Mouse (Mus musculus): Measurements from ENCODE around the gene Slc35e3. TPM values are rescaled to one million over a fixed set of nuclear protein-coding genes. Genes with fewer than 3 reads are reported as not detected.

Gene Slc35e3
- total and polyA plus RNA-seq, 3 experiments: 2.2 to 9.7 (median 5.0) TPM

GRCm38 (mm10) chr10:117727518-117728110 lies 18.6 kb downstream of the Slc35e3 start:
- no peak overlapping the region for H3K4me2 ChIP-seq (ENCODE audit: insufficient read depth, low read depth, poor library complexity, severe bottlenecking)
- H3K36me3 ChIP-seq (replicated peaks in 1 of 2; ENCODE audit: control insufficient read depth in 1 of 2, insufficient read depth in 1 of 2, low read length in 1 of 2): no peaks in the 10 kb centered on the region
- TF ChIP-seq MAFK (IDR thresholded peaks at IDR 0.05; ENCODE audit: insufficient replicate concordance, low read length): no peak
- TF ChIP-seq PAX5 (IDR thresholded peaks at IDR 0.05; ENCODE audit: low read length): no peak
- TF ChIP-seq TCF12 (IDR thresholded peaks at IDR 0.05; ENCODE audit: low read depth, low read length): no peak
- TF ChIP-seq UBTF (IDR thresholded peaks at IDR 0.05; ENCODE audit: low read depth, low read length): no peak
- TF ChIP-seq JUN (IDR thresholded peaks at IDR 0.05; ENCODE audit: insufficient read depth, low read depth, low read length): no peak
- no peak for TF ChIP-seq ZMIZ1 (IDR thresholded peaks at IDR 0.05; ENCODE audit: low read depth, low read length)
- TF ChIP-seq MXI1 (IDR thresholded peaks at IDR 0.05; ENCODE audit: low read depth, low read length): no peak
- TF ChIP-seq USF1 (IDR thresholded peaks at IDR 0.05; ENCODE audit: low read depth, low read length): no peak
- H3K4me3 ChIP-seq (replicated peaks in 1 of 3; ENCODE audit: low read depth in 2 of 3, low read length in 2 of 3, poor library complexity in 1 of 3): no peak overlapping the region
- no peaks in the 10 kb centered on the region for H3K27me3 ChIP-seq (replicated peaks)
- no peak for DNase-seq (ENCODE audit: extremely low read depth)
- H3K27ac ChIP-seq (ENCODE audit: insufficient read depth, low read depth): no peak overlapping the region
- in situ Hi-C loops (cut with MboI; ENCODE audit: low pct_ligation_motif_present, low pct_unique_long_range_greater_than_20kb, low sequenced_read_pairs): no loop called here
- H3K9me3 ChIP-seq (replicated peaks; ENCODE audit: low read length): no peaks in the 10 kb centered on the region
- dilution Hi-C loops (cut with MboI; ENCODE audit: extremely low pct_ligation_motif_present, extremely low pct_unique_long_range_greater_than_20kb, low sequenced_read_pairs): no loop called here
- H3K79me2 ChIP-seq (replicated peaks; ENCODE audit: control insufficient read depth, extremely low read depth, insufficient read depth, poor library complexity, severe bottlenecking): no peaks in the 10 kb centered on the region
- H3K9ac ChIP-seq (ENCODE audit: insufficient read depth, low read depth): no peak overlapping the region
- peaks cover 0 to 14% of the 10 kb centered on the region in 2 experiments; a peak in 3 of 4 replicates for H3K4me1 ChIP-seq (ENCODE audit: control insufficient read depth in 1 of 2, insufficient read depth in 2 of 2)

GRCm38 (mm10) chr10:117726888-117727385 lies 19.2 kb downstream of the Slc35e3 start:
- dilution Hi-C loops (cut with MboI; ENCODE audit: extremely low pct_ligation_motif_present, extremely low pct_unique_long_range_greater_than_20kb, low sequenced_read_pairs): no loop called here
- Histone ChIP-seq H3K4me2 (ENCODE audit: insufficient read depth, low read depth, poor library complexity, severe bottlenecking) (no peak overlapping the region), H3K79me2 (replicated peaks; ENCODE audit: control insufficient read depth, extremely low read depth, insufficient read depth, poor library complexity, severe bottlenecking) (no peaks in the 10 kb centered on the region), H3K9ac (ENCODE audit: insufficient read depth, low read depth) (no peak overlapping the region), H3K36me3 (replicated peaks in 1 of 2; ENCODE audit: control insufficient read depth in 1 of 2, insufficient read depth in 1 of 2, low read length in 1 of 2) (no peaks in the 10 kb centered on the region), H3K27ac (ENCODE audit: insufficient read depth, low read depth) (no peak overlapping the region), H3K9me3 (replicated peaks; ENCODE audit: low read length) (no peaks in the 10 kb centered on the region), H3K4me3 (replicated peaks in 1 of 3; ENCODE audit: low read depth in 2 of 3, low read length in 2 of 3, poor library complexity in 1 of 3) (no peak overlapping the region), H3K4me1 (ENCODE audit: control insufficient read depth in 1 of 2, insufficient read depth in 2 of 2) (peaks cover 0 to 14% of the 10 kb centered on the region in 2 experiments; a peak in 3 of 4 replicates), H3K27me3 (replicated peaks) (no peaks in the 10 kb centered on the region)
- in situ Hi-C loops (cut with MboI; ENCODE audit: low pct_ligation_motif_present, low pct_unique_long_range_greater_than_20kb, low sequenced_read_pairs): no loop called here
- no peak for DNase-seq (ENCODE audit: extremely low read depth)
- TF ChIP-seq NRF1 (IDR thresholded peaks at IDR 0.05; ENCODE audit: low read depth, low read length) (no peak), CTCF (conservative IDR thresholded peaks at IDR 0.05 in 1 of 2, IDR thresholded peaks at IDR 0.05 in 1 of 2; ENCODE audit: low read depth in 2 of 2, low read length in 2 of 2) (peak in 1 of 2 experiments; percentile 0; a peak in 1 of 4 replicates)

- Histone ChIP-seq H3K79me2 (replicated peaks; ENCODE audit: control insufficient read depth, extremely low read depth, insufficient read depth, poor library complexity, severe bottlenecking) (no peaks in the 10 kb centered on the region), H3K27ac (ENCODE audit: insufficient read depth, low read depth) (no peak overlapping the region), H3K4me3 (replicated peaks in 1 of 3; ENCODE audit: low read depth in 2 of 3, low read length in 2 of 3, poor library complexity in 1 of 3) (no peak overlapping the region), H3K4me1 (ENCODE audit: control insufficient read depth in 1 of 2, insufficient read depth in 2 of 2) (peaks cover 0 to 13% of the 10 kb centered on the region in 2 experiments; a peak in 3 of 4 replicates), H3K9ac (ENCODE audit: insufficient read depth, low read depth) (no peak overlapping the region), H3K9me3 (replicated peaks; ENCODE audit: low read length) (no peaks in the 10 kb centered on the region), H3K27me3 (replicated peaks) (no peaks in the 10 kb centered on the region), H3K36me3 (replicated peaks in 1 of 2; ENCODE audit: control insufficient read depth in 1 of 2, insufficient read depth in 1 of 2, low read length in 1 of 2) (no peaks in the 10 kb centered on the region), H3K4me2 (ENCODE audit: insufficient read depth, low read depth, poor library complexity, severe bottlenecking) (no peak overlapping the region)
- no peak for DNase-seq (ENCODE audit: extremely low read depth)
- in situ Hi-C loops (cut with MboI; ENCODE audit: low pct_ligation_motif_present, low pct_unique_long_range_greater_than_20kb, low sequenced_read_pairs) (no loop called here), dilution Hi-C loops (cut with MboI; ENCODE audit: extremely low pct_ligation_motif_present, extremely low pct_unique_long_range_greater_than_20kb, low sequenced_read_pairs) (no loop called here)
- no peak for TF ChIP-seq E2F4 (IDR thresholded peaks at IDR 0.05; ENCODE audit: insufficient replicate concordance, low read depth, low read length)
- TF ChIP-seq GABPA (IDR thresholded peaks at IDR 0.05; ENCODE audit: insufficient replicate concordance, low read depth, low read length): no peak
- no peak for TF ChIP-seq ZC3H11A (IDR thresholded peaks at IDR 0.05; ENCODE audit: low read depth, low read length)
- no peak for TF ChIP-seq HCFC1 (IDR thresholded peaks at IDR 0.05; ENCODE audit: low read depth, low read length)
- TF ChIP-seq BHLHE40 (IDR thresholded peaks at IDR 0.05; ENCODE audit: low read depth, low read length): no peak
Measured at GRCm38 (mm10) chr10:117726350-117726749, 19.8 kb downstream of the Slc35e3 start.

Measured in CH12.LX (cell line).